Mouse (Mus musculus) retina, adult 2 months (tissue): ENCODE data around the gene Flcn.

Experiments
- DNase-seq: peaks from one replicate; pipeline ENCODE4 v3.0.0-alpha.2; 2012; ENCODE audit warnings: low read depth, low spot score

Gene Flcn

DNA sequence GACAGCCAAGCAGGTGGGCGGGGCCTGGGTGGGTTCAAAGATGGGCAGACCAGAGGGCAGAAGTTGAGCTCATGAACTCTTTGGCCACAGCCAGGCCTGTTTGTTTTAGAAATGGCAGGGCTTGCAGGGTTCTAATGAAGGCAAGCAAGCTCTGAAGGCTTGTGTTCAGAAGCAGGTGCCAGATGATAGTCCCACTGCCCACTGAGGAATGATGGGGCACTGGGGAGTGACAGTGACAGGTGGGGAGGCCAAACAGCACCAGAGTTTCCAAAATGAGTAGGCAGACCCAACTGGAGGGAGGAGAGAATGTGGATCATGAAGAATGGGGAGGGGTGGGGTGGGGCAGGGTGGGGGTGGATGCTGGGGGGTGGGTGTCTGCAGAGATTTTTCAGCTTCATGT, 4.6 kb downstream of the Flcn start:
- no peak for DNase-seq

GRCm38 (mm10) chr11:59804409-59805110, 5.3 kb downstream of the Flcn start:
- no peak for DNase-seq

DNA sequence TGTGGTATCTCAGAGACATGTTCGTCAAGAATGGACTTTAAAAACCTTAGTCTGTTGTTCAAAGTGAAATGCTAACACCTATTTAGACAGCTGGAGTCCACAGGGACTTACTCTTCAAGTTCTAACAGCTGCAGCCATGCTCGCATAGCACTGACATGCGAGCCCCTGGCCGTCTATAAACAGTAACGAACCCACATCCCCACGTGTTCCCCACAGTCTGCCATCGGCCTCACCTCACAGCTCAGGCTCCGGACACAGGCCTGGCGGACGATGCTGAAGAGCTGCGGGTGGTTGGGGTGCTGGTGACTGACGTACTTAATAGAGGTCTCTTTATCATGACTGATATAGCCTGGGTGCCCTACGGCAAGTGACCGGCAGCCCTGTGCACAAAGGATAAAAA, 6.3 kb downstream of the Flcn start:
- DNase-seq: no peak

- DNase-seq: no peak
Measured at GRCm38 (mm10) chr11:59801881-59802280, 7.9 kb downstream of the Flcn start.

DNA sequence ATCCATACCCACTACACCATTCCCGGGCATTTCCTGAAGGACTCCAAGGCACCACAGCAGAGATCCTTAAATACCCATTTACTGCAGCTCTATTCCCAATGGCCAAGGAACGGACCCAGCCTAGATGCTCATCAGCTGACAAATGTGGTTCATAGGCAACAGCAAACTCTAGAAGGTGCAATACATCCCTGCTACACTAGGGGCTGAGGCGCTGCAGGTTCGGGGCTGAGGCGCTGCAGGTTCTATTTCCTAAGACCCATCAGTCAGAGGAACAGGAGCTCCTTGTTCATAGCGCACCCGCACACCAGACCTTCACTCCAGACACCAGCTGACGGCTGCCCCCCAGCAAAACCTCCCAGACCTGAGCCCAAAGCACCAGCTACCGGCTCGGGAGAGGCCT, 9.4 kb downstream of the Flcn start:
- DNase-seq: no peak

GRCm38 (mm10) chr11:59793390-59793789, 16.4 kb downstream of the Flcn start:
- no peak for DNase-seq

- no peak for DNase-seq
Measured at GRCm38 (mm10) chr11:59789311-59789710, 20.5 kb downstream of the Flcn start.

DNA sequence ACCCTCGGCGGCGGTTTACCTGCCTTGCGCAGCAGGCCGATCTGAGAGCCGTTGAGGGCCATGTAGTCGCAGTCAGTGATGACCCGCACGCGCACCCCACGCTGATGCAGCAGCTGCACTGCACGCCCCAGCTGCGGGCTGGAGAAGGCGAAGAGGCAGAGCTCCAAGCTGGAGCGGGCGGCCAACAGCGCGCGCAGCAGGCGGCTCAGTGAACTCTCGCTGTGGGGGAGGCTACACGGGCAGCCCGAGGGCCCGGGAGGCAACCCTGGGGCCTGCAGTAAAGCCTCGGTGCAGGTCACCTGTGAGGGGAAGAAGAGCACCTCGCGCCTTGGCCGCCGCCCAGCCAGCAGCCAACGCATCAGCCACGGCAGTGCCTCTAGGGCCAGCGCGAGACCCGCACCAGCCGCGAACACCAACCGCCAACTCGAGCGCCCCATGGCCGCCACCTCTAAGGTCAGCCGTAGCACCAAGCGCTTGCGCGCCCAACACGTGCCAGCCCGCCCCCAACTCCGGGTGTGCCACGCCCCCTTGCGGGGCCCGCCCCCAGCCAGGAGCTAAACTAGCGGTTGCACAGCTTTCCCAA, 22.5 kb downstream of the Flcn start, which contains the start of gene Pld6:
Pld6 (minus strand) TSS at position 447 of the 583 bp plus-strand sequence.
- no peak for DNase-seq

DNA sequence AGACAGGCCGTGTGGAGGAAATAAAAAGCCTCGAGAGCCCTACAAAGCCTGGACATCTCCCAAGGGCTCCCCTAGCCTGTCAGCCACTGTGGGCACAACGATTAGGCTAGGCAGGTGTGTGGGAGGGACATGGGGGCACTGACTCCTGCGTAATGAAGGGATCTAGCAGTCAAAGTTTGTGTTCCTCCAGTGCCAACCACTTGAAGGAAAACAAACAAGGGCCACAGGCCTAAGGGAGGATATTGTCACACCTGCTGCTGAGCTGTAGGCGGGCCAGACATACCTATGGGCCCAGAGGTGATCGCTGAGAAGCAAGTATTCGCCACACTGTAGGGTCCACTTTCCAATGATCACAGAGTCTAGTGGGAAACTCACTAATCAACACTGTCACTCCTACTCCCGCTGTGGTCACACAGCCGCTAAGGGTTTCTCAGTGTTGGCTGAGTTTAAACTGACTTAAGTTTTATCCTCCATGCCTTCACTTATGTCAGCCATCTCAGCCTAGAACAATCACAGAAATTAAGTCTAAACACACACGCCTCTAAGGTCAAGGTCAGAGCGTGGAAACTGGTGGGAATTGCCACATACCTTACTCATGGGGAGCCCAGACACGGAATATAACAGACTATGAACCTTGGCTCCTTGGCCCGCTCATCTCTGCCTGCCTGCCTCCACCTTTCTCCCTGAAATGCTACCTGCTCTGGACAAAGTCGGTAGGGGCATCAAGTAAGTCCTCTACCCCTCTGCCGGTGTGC, 23.2 kb downstream of the Flcn start:
- no peak for DNase-seq

- no peak for DNase-seq
Measured at GRCm38 (mm10) chr11:59783591-59783990, 26.2 kb downstream of the Flcn start.

- no peak for DNase-seq
Measured at GRCm38 (mm10) chr11:59782091-59782590, 27.7 kb downstream of the Flcn start.

DNA sequence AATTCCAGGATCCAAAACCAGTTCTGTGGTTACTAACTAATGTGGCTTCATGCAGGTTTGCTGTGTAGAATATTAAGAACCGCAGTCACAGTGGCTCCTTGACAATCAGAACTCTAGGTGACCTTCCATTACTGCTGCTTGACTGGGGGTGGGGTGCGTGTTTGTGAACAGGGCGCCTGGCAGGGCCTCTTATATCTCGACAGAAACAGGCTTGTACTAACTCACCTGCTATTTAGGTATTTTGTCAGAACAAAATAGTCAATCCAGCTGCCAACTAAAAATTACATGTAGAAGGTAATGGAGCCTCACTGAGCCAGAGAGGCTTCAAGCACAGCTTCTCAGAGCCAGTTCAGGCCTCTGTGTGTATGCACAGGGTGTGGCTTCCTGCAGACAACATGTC, 29.6 kb downstream of the Flcn start:
- DNase-seq: no peak

GRCm38 (mm10) chr11:59779406-59779805, 30.4 kb downstream of the Flcn start:
- DNase-seq: no peak

GRCm38 (mm10) chr11:59778874-59779223, 31.0 kb downstream of the Flcn start:
- DNase-seq: no peak

GRCm38 (mm10) chr11:59778181-59778873, 31.5 kb downstream of the Flcn start:
- no peak for DNase-seq

- no peak for DNase-seq
Measured at GRCm38 (mm10) chr11:59777259-59777658, 32.6 kb downstream of the Flcn start.

- DNase-seq: no peak
Measured at GRCm38 (mm10) chr11:59775435-59776148, 34.2 kb downstream of the Flcn start.

GRCm38 (mm10) chr11:59774522-59774921, 35.3 kb downstream of the Flcn start:
- DNase-seq: no peak

- no peak for DNase-seq
Measured at GRCm38 (mm10) chr11:59772902-59773301, 36.9 kb downstream of the Flcn start.

DNA sequence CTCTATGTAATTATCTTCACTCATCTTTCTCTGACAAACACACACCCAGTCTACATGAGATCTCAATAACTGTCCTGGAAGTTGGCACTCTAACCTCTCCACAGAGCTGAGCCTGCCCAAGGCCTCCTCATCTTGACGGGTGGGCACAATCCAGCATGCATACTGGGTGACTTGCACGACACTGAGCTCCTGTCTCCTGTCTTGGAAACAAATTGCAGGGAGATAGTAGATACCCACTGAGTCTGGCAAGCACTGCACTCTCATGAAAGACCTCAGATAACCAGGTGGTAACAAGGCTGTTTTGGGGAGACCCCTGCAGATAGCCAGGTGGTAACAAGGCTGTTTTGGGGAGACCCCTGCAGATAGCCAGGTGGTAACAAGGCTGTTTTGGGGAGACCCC, 37.5 kb downstream of the Flcn start:
- DNase-seq: no peak

GRCm38 (mm10) chr11:59770753-59771152, 39.1 kb downstream of the Flcn start:
- DNase-seq: no peak
